Mouse (Mus musculus): ENCODE results near the gene Abhd10.

The Abhd10 gene

DNA sequence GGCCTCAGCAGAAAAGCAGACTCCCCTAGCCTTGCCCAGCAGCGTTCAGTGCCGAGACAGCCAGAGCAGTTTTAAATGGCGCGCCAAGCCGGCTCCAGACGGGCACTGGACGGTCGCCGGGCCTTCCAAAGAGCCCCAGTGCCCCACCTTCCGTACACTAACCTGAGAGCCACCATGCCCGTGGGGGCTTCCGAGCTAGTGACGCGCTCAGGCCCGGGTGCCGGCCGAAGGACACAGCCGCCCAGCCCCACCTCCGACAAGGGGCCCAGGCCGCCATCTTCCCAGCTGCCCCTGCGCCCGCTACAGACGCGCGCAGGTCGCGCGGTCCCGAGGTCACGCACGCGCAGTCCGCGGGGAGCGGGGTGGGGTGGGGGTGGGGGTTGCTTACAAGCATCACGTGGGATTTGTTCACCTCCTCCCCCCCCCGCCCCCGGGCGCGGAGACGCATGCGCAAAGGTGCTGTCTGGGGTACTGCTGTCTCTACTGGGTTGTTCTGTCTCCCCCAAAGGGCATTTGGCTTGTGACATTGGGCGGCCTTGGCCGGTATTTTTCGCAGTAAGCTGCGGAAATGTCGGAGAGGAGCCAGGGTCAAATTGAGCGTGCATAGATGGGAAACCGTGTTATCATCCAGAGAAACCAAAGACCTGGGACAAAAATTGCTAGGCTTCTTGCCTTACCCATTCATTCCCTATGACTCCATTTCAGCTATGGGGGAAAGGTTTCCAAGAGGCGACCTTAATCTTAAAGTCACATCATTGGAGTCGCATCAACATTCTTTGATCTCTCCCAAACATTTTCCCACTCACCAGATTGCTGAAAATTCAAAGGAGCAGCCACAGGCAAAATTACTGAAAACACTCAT is at the start of gene Abhd10:
Abhd10 (minus strand) TSS at position 341 of the 862 bp plus-strand sequence.
- peak; percentile 97 for DNase-seq

DNA sequence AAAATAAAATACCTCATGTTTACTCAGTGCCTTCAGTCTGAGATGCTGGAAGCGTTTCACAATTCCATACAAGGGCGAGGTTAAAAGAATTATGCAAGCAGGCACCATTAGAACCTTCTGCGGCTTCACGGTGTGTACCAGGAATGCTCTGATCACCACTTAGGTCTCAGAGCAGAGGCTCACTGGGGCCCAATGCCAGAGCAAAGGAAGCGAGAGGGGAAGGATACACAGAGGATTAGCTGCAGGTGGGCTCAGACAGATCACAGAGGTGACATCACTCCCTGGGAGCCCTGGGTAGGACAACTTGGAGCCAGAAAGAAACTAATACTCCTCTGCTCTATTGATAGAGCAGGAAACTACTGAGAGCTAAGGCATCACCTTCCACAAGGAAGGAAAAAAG is 48.5 kb upstream of the Abhd10 start:
- DNase-seq = no peak

DNA sequence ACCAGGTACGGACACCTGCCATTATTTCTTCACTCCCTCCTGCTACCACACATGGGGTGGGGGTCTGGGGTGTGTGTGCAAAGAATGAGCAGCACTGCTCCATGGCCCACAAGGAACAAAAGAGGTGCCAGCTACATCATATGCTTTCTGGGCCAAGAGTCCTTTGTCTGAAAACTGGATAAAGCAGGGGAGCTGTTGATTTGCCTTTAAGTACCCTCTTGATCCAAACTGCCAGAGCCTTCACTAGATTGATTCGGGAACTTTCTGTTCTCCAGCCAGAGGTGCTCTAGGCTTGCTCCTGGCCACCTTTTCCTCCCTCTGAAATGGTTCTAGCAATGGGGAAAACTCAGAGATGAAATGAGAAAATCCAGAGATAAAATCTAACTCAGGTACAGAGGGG is 46.6 kb upstream of the Abhd10 start:
- no peak for DNase-seq

DNA sequence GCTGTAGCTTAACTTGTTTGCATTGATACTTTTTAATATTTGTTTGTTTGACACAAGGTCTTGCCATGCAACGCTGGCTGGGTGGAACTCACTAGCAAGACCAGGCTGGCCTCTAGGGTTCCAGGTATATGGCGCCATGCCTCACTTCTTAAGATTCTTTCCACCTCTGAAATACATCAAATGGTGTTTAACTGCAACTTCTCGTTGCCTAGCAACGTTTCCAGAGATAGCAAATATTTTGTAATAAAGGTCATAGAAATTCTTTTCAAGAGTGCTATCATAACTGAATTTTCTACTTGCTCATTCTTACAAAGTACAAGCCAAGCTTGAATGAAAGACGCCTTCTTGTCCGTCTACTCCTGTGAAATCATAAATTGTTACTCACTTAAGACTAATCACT is 44.9 kb upstream of the Abhd10 start:
- DNase-seq = no peak

DNA sequence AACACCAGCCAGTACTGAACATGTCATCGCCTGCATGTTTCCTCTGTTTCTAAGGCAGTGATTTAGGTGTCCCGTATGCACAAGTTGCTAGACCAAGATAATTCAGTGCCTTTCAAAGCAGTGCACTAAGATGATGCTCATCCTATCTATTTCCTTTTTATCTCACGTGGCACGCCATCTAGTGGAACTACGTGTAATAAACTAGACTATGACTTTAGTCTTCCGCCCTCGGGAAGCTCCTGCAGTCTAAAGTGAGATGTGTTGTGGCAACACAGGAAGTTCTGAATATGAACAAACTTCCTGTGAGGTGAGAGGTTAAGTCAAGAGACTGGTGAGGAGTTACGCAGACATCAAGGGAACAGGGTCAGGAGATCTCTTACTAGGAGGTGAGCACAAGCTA is 43.9 kb upstream of the Abhd10 start:
- peak; percentile 16 to 40 for DNase-seq

DNA sequence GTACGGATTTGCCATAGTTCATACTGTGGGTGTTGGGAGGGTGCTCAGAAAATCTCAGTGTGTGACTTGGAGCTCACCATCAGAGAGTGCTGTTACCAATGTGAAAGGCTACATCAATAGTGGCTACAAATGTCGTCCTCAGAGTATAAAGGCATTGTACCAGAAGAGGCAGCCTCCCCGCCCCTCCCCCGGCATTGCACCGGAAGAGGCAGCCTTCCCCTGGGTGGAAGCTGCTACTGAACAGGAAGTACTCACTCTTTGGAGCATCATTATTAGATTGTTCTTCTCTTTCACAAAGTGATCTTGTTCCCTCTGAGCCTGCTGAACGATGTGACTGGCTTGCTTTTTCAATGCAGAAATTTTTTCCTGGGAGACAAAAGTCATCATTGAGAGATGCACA is 37.2 kb upstream of the Abhd10 start:
- DNase-seq = peak; percentile 5 to 20

DNA sequence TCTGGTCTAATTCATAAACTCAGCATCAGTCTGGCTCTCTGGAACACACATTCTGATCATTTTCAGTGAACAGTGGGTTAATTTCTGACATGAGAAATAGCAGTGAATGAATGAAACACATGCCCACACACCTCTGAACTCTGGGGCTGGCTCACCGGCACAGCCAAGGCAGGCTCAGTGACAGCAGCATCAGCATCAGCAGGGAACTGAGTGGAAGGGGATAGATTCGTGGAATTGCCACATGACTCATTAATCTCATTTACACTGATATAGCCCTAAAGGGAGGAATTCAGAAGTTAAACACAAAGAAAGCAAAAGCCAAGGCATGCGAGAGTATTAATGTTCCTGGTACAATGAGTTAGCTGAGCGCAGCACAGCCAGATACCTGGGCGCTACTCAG is 32.1 kb upstream of the Abhd10 start:
- DNase-seq = no peak

DNA sequence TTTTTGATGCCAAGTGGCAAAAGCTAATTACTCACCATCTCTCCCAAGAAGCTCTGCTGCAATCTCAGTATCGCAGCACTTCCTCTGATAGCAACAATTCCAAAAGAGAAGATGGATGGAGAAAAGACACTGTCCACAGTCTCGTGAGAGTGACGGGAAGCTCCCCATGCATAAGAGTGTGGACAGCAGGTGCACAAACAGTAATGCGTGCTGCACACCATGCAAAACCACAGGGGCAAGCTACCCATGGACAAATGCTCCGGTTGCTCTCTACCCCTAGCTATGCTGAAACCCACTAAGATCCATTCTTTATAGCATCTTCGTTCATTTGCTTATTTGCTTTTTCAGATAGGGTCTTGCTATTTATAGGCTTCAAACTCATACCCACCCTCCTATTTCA is 28.2 kb upstream of the Abhd10 start:
- no peak for DNase-seq

DNA sequence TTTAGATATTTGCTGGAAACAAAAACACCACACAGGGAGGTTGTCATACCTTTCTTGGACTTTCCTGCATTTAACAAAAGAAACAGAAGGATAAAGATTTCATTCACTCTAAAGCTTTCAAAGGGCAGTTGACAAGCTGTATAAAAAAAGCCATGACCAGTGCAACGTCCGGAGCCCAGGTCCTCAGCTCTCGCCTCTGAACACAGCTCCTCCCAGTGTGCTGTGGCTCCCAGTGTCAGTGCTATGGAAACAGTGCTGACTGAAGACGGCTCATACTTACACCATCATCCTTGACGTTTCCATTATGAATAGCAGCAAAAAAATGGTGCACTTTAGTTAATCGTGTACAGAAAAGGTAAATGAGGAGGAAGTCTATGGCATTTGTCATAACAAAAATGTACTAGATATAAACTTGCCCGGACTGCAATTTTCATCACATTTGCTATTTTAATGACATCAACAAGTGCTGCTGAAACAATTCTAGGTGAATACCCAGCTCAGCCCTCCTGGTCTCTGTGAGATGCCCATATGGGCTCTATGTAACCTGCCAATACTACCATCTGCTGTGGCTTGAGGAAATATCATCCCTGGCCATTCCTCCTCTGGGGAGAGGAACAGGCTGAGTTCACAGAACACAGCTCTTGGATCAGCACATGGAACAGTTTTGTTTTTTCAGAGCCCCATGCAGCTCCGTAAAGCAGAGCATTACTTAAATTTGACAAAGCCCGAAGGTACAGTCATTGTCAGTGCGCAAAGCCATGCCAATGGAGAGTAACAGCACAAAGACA is 25.3 kb upstream of the Abhd10 start:
- no peak for DNase-seq

DNA sequence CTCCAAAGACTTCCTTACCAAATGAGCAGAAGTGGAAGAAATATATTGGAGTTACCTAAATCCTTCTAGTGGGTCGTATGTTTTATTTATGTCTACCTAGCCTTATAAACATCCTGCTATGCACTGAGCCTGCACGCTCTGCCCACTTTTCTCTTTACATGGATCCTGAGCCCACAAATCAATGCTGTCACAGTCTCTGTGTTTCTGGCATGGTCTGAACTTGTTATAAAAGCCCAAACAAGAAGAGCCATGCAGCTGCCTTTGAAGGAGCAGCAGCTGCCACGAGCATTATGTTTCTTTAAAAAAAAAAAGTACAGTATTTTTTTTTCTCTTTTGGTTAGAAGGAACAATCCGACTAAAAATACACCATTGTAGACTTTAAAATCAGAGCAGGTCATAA is 24.7 kb upstream of the Abhd10 start:
- DNase-seq = no peak

DNA sequence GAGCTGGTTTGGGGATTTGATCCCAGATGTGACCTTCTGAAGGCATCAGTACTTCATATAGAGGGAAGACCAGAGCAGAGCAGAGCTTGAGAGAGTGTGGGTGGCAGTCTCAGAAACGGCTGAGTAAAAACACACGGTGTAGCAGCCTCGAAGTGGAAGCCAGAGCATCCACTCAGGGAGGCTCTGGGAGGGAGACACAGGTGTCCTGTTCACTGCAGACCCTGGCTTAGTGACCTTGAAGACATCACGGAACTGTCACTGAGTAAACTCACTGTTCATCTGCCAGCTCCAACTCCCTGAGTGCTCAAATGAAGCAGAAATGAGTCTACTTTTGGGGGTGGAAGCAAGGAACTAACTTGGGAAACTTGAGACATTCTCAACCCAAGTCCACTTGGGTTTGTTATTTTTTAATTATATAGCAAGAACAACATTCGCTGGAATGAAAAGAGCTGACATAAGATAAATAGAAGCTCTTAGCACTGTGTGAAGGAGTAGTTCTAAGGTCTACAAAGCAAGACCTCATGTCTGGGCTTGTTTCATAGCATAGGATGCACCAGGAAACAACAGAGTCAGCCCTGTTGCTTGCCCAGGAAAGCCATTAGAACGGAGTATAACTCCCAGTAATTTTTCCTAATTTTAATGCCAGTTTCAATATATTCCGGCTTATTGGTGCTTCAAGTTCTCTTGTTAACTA is 23.2 kb upstream of the Abhd10 start:
- no peak for DNase-seq

DNA sequence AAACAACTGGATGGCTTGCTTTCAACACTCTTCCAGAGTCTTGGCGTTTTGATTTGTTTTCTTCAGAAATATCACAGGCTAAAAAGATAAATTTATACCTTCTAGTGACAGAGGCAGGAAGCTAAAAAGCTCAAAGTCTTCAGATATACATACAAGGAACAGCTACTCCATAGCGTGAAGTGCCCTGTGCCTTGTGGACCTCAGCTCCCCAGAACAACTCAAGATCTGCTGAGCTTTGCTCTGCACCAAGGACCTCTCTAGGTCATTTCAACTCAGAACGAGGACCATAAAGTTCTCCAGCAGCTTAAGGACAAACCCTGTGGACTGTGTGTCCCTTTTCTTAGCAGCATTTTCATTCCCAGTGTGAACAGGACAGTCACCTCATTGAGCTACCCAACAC is 22.3 kb upstream of the Abhd10 start:
- no peak for DNase-seq

DNA sequence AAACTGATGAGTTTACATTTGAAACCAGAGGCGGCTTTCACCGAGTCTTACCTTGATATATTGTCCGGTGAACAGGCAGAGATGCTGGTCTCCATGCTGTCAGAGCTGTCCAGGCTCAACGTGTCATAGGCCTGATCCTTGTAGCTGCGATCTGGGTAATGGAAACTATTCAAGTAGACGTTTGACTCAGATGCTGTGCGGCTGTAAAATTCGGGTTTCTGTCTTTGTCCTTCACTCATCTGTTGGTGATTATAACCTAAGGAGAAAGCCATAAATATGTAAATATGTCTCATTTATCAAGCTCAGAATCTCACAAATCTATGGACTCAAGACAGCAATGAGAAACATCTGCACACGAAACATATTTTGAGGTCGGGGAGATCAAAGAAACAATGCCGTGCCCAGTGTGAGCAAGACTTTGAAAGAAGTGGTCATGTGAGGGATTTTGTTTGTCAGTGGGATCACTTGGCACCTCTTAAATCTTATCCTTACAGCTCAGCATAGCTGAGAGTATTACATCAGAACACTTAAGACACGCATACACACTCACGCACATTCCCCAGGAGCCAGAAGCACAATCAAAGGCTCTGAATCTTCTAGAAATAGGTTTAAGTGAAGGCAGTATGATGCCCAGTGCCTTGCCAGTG is 20.2 kb upstream of the Abhd10 start:
- no peak for DNase-seq

DNA sequence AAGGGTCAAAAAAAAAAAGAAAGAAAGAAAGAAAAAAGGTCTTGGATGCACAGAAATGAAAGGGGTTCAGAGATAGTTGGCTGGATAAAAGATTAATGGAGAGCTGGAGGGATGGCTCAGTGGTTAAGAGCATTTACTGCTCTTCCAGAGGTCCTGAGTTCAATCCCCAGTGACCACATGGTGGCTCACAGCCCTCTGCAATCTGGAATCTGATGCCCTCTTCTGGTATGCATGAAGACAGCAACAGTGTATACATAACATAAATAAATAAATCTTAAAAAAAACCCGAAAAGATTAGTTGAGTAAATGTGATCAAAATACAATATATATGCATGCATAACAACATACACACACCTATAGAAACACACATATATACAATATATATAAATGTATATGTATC is 18.7 kb upstream of the Abhd10 start:
- no peak for DNase-seq

DNA sequence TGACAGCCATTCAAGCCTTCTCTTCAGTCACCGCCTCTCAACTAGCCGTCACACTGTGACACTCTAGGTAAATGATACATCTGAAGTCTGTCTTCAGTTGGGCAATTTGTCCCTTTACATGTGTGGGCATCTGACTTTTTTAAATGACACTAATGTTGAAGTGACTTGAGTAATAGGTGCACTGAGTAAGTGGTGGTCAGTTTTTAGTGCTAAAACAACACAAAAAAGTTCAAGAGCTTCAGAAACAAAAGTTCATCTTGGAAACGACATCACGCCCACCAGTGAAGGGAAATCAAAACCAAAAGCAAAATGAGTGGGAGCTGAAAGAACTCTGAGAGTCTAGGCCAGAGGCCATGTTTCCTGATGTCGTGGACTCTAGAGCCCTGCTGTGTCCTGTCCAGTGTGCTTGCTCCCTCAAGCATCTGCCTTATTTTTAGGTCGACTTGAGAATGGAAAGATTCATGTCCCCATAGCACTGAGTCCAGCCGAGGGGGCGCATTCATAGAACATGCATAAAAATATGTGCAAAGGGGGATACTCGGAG is 16.0 kb upstream of the Abhd10 start:
- no peak for DNase-seq

DNA sequence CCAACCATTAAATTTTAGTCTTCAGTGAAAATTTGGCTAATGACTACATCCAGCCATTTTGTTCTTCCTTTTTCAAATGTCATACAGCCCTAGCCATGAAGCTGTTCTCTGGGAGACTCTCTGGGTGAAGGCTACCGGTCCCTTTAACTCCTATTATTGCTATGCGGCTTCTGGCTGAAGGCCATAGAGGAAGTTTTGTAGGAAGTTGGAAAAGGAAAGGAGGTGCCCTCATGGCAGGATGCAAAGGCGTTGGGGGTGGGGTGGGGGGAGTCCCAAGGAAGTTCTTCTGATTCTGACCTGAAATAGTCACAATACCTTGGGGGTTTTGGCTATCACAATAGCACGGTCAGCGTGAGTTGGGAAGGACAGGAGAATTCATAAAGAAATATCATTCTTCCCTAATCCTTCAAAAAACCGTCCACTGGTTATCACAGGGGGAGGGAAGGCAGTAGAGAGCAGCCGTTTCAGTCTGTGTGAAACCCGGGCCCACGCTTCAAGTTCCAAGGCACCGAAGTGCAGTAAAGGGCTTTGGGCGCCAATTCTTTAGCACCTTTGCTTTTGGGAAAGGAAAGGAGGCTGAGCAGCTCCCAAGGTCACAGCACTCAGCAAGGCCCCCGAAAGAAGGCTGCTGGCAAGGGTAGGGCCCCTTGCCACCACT is 14.8 kb upstream of the Abhd10 start:
- no peak for DNase-seq

DNA sequence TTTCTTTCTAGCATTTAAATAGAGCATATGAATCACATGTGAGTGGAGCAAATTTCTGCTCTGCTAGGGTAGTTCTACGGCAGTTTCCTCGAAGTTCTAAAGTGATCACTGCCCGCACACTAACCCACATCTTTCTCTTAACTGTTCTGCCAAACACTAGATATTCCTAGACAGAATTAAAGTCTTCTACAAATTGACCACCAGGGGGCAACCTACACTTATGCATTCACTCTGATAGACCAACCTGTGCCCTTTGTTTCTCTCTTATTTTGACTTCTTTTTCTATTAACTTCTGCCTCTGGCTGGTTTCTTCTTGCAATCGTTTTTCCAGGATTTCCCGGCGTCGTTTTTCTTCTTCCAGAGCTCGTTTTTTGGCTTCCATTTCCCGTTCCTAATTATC is 14.1 kb upstream of the Abhd10 start:
- no peak for DNase-seq

DNA sequence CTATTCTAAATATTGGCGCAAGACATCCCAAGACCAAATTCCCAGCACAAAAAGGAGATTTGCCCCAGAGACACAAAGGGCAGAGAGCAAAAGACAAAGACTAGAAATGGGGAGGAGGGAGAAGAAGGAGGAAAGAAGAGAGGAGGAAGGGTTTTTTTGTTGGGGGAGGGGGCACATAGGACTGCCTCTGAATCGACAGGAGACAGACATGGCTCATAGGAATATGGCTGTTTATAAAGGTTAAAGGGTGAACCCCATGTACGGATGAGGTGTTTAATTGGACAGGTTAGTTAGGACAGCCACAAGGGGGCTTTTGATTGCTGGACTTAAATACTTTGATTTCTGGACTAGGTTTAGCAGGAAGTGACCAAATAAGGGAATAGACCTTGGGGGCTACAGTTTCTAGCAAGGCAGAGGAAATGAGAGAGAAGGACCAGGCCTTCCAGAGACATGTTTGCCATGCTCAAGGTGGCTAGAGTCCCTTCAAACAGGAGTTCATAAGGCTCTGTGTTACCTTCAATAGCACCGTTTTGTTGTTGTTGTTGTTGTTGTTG is 913 bp upstream of the Abhd10 start:
- DNase-seq = no peak

DNA sequence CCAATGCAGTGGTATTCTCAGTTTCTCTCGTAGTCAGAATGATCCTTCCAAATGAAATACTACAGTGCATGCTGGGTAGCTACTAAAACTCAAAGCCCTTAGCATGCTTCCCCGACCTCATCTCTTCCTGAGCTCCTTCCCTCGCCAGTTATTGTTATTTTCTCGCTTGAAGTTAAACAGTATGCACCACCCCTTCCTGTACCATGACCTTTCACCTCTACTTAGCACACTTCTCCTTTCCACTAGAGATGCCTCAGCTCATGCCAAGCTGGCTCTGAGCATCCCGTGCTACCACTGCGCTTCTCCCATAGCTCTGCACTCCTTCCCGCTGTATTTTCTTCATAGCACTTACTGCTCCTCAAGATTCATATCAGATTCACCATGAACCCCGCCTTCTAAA is 4.9 kb downstream of the Abhd10 start:
- DNase-seq = no peak

DNA sequence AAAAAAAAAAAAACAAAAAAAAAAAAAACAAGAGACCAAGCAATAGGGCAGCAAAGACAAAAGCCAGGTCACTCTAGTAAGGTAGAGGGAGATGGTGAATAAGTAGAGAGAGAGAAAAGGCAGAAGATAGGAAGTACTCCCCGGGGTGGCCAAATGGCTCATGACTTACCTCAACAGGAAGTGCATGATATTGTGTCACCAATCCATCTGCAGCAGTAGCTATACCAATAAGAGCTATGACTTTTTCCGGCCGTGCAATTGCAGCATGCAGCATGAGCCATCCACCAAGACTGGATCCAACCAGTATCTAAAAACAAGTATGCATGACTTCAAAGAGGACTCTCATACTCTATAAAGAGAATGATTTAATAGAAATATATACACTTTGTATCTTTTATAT is 6.0 kb downstream of the Abhd10 start:
- no peak for DNase-seq

DNA sequence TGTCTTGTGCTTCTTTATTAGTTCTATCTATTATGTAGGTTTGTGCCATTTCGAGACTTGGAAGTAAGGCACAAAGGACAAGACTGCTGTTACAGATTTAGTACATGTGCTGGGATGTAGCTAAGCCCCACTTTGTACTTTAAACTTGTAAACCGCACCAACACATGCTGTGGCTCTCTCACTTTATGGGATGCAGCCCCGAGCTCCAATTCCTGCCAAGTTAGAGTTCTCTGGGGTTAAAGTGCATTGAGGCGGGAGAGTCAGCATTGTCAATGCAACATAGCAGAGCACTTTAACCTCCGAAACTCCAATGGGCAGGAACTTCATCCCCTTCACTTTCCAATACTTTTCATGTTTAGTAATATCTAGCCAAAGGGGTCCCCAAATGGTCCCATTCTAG is 13.6 kb downstream of the Abhd10 start:
- DNase-seq = no peak

DNA sequence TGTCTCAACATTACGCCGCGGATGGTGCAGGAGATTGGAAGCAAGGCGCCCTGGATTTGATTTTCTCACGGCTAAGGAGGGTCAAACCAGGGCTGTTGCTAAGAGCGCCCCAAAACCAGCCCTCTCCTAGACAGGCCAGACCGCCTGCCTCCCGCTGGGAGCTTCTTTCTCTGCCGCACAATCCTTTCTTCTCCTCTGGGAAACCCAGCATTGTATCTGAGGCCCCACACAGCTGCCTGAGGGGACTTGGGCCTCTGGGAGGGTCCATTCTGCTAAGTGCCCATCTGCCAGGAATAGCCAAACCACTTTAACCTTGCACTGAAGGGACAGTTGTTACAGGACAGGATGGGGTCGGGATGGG is 18.0 kb downstream of the Abhd10 start:
- DNase-seq = no peak

All from thymus, postnatal 36 days (tissue).